Mouse (Mus musculus): ENCODE measurements around the gene Ablim2.

Ablim2 gene

GRCm38 (mm10) chr5:35757639-35758001 lies at the start of gene Ablim2:
Gene Ablim2 (plus strand): TSS chr5:35757880.
- peak; percentile 83 to 86 for DNase-seq (ENCODE audit: low spot score in 2 of 2)

- no peak for DNase-seq (ENCODE audit: low spot score in 2 of 2)
Observed at GRCm38 (mm10) chr5:35710481-35710880, 47.2 kb upstream of the Ablim2 start.

- DNase-seq (ENCODE audit: low spot score in 2 of 2): no peak
Observed at GRCm38 (mm10) chr5:35710931-35711330, 46.7 kb upstream of the Ablim2 start.

- no peak for DNase-seq (ENCODE audit: low spot score in 2 of 2)
Observed at GRCm38 (mm10) chr5:35712517-35712916, 45.2 kb upstream of the Ablim2 start.

- peak; percentile 60 to 79 for DNase-seq (ENCODE audit: low spot score in 2 of 2)
Observed at GRCm38 (mm10) chr5:35713649-35714354, 43.9 kb upstream of the Ablim2 start.

GRCm38 (mm10) chr5:35717455-35717854 lies 40.2 kb upstream of the Ablim2 start:
- DNase-seq (ENCODE audit: low spot score in 2 of 2): no peak

GRCm38 (mm10) chr5:35717946-35718345 lies 39.7 kb upstream of the Ablim2 start:
- peak; percentile 68 for DNase-seq (ENCODE audit: low spot score in 2 of 2)

GRCm38 (mm10) chr5:35718817-35719216 lies 38.9 kb upstream of the Ablim2 start:
- DNase-seq (ENCODE audit: low spot score in 2 of 2): no peak

GRCm38 (mm10) chr5:35719343-35719742 lies 38.3 kb upstream of the Ablim2 start:
- no peak for DNase-seq (ENCODE audit: low spot score in 2 of 2)

GRCm38 (mm10) chr5:35719880-35720279 lies 37.8 kb upstream of the Ablim2 start:
- DNase-seq (ENCODE audit: low spot score in 2 of 2): no peak

GRCm38 (mm10) chr5:35721933-35722332 lies 35.7 kb upstream of the Ablim2 start:
- DNase-seq (ENCODE audit: low spot score in 2 of 2): no peak

GRCm38 (mm10) chr5:35722654-35723053 lies 35.0 kb upstream of the Ablim2 start:
- DNase-seq (ENCODE audit: low spot score in 2 of 2): no peak

GRCm38 (mm10) chr5:35723900-35724299 lies 33.8 kb upstream of the Ablim2 start:
- no peak for DNase-seq (ENCODE audit: low spot score in 2 of 2)

GRCm38 (mm10) chr5:35725840-35726239 lies 31.8 kb upstream of the Ablim2 start:
- no peak for DNase-seq (ENCODE audit: low spot score in 2 of 2)

- no peak for DNase-seq (ENCODE audit: low spot score in 2 of 2)
Observed at GRCm38 (mm10) chr5:35727447-35727846, 30.2 kb upstream of the Ablim2 start.

GRCm38 (mm10) chr5:35728344-35728956 lies 29.2 kb upstream of the Ablim2 start:
- DNase-seq (ENCODE audit: low spot score in 2 of 2): no peak

- DNase-seq (ENCODE audit: low spot score in 2 of 2): peak in 1 of 2 experiments; percentile 57
Observed at GRCm38 (mm10) chr5:35728957-35729460, 28.7 kb upstream of the Ablim2 start.

GRCm38 (mm10) chr5:35729844-35730243 lies 27.8 kb upstream of the Ablim2 start:
- DNase-seq (ENCODE audit: low spot score in 2 of 2): no peak

GRCm38 (mm10) chr5:35730552-35730951 lies 27.1 kb upstream of the Ablim2 start:
- no peak for DNase-seq (ENCODE audit: low spot score in 2 of 2)

- DNase-seq (ENCODE audit: low spot score in 2 of 2): no peak
Observed at GRCm38 (mm10) chr5:35731006-35731405, 26.7 kb upstream of the Ablim2 start.

GRCm38 (mm10) chr5:35733523-35733922 lies 24.2 kb upstream of the Ablim2 start:
- DNase-seq (ENCODE audit: low spot score in 2 of 2): no peak

GRCm38 (mm10) chr5:35737231-35737901 lies 20.3 kb upstream of the Ablim2 start:
- no peak for DNase-seq (ENCODE audit: low spot score in 2 of 2)

GRCm38 (mm10) chr5:35739005-35739404 lies 18.7 kb upstream of the Ablim2 start:
- no peak for DNase-seq (ENCODE audit: low spot score in 2 of 2)
